Mouse (Mus musculus) T-helper 17 cell (primary cell): ENCODE data around the gene Cib4.

Experiments used
- in situ Hi-C, 2 experiments: fragments of 300-600 bp; cut with MboI, MseI; formaldehyde crosslinking; loops; 1 replicate in 1 of 2; 2 replicates in 1 of 2; pipeline ENCODE4 v1.15.1; 2025; ENCODE audit warnings: high pct_unique_total_duplicates in 2 of 2

Gene Cib4

GRCm38 (mm10) chr5:30571820-30572219, 26.2 kb upstream of the Cib4 start:
- in situ Hi-C loops: no loop called here

DNA sequence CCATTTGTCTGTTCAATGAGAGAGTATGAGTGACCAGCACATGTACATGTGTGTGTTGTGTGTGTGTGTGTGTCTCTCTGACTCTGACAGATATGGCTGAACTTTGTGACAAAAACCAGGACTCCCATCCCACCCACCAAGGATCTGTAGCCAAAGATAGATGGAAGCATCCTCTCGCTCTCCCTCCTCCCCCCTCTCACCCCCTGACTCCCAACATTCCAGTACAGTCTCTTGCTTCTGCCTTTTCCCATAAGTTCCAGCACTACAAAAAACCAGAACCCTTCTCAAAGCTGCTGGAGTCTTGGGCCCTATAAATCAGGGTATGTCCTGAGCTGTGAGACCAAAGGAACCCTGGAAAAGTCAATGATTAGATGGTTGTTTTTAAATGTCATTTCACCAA, 22.8 kb upstream of the Cib4 start:
- in situ Hi-C loops: no loop called here

GRCm38 (mm10) chr5:30559986-30560493, 14.4 kb upstream of the Cib4 start:
- in situ Hi-C loops: loop anchor here in 1 of 2 experiments (10.0 kb wide), 1 partner anchor 1195 kb away; no protein-coding TSS in a partner anchor

DNA sequence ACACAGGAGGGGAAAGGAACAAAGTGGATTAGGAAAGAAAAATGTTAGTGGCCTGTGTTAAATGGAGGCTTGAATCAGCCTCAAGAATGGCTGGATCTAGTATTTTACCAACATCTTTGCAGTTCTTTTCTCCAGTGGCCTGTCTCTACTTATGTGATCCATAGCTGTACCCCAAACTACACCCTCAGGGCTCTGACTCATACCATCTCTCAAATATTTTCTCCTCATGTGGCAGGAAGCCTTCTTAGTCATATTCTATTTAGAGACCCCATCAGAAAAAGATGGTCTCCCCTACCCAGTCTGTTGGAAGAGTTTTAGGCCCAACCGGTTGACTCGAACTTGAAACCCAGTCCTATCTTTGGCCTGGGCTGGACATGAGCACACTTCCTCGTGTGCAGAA, 13.8 kb upstream of the Cib4 start:
- in situ Hi-C loops: loop anchor here in 1 of 2 experiments (10.0 kb wide), 1 partner anchor 1195 kb away; no protein-coding TSS in a partner anchor

- in situ Hi-C loops: loop anchor here in 1 of 2 experiments (10.0 kb wide), 1 partner anchor 1199 kb away; no protein-coding TSS in a partner anchor
Observed at GRCm38 (mm10) chr5:30556284-30556683, 10.6 kb upstream of the Cib4 start.

DNA sequence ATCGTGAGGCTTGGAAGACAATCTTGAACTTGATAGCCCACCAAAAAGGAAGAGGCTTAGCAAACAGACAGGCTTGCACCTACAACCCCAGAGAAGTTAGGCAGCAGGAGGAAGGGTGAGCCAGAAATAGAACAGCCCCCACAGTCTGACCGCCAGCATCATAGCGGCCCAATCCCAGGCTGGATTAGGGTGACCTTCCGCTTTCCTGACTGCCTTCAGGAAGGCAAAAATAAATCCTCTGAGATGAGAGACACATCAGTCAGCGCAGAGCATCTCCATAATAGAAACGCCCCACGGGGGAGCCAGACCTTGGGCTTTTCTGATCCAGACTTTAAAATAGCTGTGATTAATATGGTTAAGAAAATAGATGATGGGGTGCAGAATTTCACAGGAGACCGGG, 9.3 kb upstream of the Cib4 start:
- in situ Hi-C loops: loop anchor here in 1 of 2 experiments (10.0 kb wide), 1 partner anchor 1200 kb away; no protein-coding TSS in a partner anchor

- in situ Hi-C loops: loop anchor here in 1 of 2 experiments (10.0 kb wide), 1 partner anchor 1201 kb away; no protein-coding TSS in a partner anchor
Observed at GRCm38 (mm10) chr5:30553936-30554335, 8.3 kb upstream of the Cib4 start.

DNA sequence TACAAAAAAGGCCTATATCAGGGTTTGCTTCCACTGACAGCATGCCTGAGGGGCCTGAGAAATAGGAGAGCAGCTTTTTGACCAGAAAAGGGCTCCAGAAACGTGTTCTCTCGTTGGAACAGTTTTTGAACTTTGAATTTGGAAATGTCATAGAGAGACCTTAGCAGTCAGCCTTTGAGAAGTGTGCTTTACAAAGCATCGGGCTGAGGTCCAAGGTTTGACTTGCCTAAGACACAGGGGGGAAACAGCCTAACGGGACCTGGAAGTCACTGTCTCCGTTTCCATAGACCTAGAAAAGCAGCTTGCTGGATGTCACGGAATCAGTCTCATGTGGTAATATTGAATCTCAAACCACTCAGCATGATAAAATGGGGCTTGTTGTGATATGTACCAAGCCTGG, 6.4 kb upstream of the Cib4 start:
- in situ Hi-C loops: loop anchor here in 1 of 2 experiments (10.0 kb wide), 1 partner anchor 1203 kb away; no protein-coding TSS in a partner anchor

DNA sequence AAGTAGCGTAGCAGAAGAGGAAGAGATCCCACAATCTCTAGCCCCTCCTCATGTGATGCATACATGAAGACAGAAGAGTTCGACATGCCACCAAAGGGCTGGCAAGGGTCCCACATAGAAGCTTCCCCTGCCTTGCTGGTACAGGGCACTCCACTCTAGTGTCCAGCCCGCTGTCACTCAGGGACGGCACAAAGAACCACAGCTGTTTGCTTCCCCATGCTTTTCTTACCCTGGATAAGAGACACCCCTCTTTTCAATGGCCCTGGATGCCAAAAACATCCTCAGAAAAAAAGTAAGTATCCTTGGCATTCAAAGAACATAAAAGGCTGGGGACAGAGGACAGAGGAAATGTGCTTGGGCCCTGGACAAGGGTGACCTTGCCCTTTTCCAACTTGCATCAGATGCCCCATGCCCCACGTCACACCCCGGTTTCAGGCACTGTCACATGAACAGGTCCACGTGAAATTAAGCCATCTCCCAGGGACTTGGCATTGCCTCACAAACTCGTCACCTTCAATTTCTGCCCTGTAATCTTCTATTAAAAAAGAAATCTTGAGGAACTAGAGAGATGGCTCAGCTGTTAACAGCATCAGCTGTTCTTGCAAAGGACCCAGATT, 5.5 kb upstream of the Cib4 start:
- in situ Hi-C loops: loop anchor here in 1 of 2 experiments (10.0 kb wide), 1 partner anchor 1204 kb away; no protein-coding TSS in a partner anchor

DNA sequence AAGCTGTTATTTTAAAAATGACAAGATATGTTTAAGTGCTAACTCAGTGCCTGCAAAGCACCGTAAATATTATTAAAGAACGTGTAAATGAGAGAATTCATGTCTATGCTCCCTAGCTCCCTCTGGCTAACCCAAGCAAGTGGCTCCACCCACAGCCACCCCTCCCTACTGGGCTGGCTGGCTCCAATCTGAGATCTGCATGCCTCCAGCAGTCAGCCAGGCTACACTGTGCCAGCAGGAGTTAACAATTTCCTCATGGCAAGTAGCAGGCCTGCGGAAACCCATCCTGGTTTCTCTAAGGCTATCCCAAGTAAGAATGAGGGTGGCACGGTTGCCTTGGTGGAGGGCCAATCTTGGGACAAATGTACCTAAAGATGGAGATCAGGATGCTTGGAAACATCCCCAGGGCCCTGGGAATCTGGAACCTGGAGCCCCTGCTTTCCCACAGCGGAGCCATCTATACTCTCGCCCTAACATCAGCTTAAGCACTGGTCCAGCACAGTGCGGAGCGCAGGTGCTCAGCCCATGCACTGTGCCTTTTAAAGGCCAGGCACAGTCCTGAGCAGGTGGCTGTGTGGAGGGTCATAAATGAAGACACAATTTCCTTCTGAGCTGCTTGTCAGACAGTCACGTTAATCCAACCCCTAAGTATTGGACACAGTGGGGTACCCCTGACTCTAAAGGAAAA, 4.8 kb upstream of the Cib4 start:
- in situ Hi-C loops: loop anchor here in 1 of 2 experiments (10.0 kb wide), 1 partner anchor 1204 kb away; no protein-coding TSS in a partner anchor

DNA sequence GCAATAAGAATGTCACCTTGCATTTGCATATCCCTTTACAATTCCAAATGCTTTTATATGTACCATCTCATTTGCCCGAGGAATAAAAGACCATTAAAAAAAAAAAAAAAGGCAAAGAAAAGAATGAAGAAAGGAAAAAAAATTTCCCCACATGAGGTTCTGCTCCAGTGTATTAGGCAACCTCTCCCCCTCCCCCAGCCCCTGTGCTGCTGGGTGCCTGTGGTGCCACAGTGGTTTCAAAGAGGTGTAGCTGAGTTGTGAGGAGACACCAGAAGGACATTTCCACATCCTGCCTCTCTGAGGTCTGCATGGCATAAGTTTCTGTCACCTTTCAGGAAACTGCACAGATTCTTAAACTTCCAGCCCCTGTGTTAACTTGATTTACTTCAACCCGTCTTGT, 3.0 kb upstream of the Cib4 start:
- in situ Hi-C loops: no loop called here

- in situ Hi-C loops: no loop called here
Observed at GRCm38 (mm10) chr5:30536051-30536570, 9.5 kb downstream of the Cib4 start.

DNA sequence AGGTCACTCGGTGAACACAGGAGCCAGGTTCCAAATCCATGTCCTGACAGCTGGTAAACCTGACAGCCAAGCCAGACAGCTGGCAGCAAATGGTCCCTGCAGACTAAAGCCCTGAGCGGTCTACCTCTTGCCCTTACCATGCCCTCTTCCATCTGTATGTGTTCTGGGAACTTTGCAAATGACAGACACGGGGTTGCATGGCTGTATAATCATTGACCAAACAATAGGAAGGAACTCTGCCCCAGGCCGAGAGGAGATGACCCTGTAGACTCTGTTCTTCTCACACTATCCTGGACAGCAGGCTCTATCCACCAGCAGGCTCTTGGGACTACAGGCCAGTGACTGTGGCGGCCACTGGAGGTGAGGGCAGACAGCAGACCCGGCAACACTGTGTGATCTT, 11.0 kb downstream of the Cib4 start:
- in situ Hi-C loops: no loop called here

DNA sequence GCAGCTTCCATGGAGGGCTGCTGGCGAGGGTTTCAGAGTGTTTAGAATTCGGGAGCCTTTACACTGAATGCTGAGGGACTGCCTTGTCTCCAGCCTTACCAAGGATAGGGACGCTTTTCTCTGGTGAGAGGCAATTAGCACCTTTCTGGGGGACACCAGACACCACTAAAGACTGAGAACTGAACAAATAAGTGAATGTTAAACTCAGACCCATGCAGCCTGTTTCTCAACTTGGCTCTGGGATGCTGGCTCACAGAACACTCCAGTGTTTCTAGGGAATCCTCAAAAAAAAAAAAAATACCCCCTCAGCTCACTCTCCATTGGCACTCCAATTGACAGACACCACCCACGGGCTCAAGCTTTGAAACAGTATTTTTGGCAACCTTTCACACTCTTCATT, 16.7 kb downstream of the Cib4 start:
- in situ Hi-C loops: no loop called here

DNA sequence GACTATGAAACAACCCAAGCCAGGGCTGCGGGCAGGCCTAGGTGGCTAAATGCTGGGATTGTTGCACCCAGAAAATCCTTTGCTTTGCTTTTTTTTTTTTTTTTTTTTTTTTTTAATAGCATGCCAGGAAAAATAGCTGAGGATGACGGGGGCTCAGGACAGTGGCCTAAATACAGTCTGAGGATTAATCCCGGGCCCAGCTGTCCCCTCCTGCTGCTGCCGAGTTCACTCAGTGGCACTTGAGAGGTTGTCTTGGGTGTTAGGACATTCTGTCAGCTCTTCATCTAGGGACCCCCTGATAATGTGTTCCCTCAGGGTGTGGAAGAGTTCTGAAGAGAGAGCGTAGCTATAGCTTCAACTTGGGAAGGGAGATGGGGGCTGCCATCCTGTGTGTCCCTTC, 18.5 kb downstream of the Cib4 start:
- in situ Hi-C loops: no loop called here

DNA sequence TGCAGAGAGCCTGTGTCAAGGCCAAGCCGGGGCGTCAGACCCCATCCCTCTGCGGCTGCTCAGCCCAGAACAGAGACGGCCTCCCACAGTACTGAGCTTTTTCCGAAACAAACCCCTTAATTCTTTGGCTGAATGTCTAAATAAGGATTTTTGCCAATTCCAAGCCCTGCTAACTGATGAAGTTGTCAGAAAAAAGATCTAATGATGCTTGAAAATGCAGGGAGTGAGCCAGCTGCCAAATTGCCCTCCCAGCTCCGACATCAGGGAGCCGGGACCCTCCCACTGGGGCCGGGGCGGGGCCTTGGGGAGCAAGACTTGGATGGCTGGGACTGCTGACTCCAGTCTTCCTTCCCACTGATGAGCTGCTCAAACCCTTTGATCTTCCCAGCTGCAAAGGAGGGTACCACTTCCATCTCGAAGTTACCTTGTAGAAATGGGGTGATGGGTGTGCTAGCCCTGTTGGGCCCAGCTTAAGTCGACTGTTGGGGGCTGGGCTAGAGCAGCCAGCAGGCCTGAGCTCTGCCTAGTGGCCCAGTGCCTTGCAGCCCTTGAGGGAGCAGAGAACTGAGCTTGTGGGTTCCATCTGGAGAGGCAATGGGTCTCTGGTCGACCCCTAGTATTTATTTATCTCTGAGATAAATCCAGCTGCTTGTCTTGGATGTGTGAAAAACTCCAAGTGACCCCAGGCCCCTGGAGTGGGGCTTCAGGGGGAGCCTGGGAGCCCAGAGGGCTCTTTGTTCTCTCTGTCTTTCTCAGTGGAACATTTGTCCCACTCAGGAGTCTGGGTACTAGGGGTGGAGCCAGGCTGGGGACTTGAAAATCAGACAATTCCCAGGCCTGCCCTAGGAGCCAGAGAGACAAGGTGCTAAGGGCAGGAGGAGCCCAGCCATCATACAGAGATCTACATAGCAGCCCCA, 19.5 kb downstream of the Cib4 start:
- in situ Hi-C loops: no loop called here

DNA sequence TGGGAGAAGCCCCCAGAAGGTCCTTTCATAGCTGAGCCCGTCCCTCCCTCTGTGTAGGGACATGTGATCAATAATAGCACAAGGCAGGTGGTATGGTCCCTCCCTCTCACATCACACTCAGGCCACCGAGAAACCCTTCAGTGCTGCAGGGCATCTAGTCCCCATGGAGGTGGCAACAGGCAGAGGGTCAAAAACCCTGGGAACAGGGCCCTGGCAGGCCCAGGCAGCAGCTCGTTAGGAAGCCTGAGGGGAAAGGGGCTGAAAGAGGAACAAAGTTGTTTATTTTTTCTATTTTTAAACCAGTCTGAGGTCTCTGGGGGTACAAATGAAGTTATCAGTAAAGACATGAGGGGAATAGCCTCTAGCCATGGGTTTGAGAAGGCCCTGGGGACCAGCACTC, 21.4 kb downstream of the Cib4 start:
- in situ Hi-C loops: no loop called here

DNA sequence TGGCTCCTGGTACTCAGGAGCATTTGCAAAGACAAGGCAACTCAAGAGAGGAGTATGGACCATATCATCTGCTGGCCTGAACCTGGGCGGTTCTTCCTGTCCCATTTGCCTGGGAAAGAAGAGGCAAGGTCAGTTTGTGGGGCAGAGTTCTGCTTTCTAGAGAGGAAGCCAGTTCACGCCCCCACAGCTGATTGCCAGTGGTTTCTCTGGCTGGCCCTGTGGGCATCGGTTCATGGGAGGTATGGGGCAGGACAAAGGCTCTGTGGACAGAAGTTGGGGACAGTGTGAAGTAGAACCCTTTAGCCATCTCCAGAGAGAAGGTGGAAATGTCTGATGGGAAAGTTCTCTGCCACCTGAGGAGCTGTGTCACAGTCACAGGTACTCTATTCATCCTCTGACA, 22.5 kb downstream of the Cib4 start:
- in situ Hi-C loops: no loop called here

DNA sequence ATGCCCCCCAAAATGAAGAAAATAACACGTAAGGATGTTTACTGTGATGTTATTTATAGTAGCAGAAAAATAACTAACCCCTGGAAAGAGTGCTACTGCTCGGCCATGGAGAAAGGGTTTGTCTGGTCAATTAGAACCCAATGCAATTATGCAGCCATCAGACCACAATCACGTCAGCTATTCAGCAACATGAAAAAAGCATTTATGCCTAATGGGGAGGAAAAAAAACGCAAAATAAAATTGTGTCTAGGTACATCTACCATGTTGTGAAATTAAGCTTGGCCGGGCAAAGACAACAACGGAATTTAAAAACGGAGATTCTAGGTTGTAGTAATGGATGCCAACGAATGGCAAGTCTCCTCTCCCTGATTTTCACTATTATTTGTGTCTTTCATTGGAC, 23.2 kb downstream of the Cib4 start:
- in situ Hi-C loops: no loop called here

GRCm38 (mm10) chr5:30520214-30520732, 25.4 kb downstream of the Cib4 start:
- in situ Hi-C loops: no loop called here

DNA sequence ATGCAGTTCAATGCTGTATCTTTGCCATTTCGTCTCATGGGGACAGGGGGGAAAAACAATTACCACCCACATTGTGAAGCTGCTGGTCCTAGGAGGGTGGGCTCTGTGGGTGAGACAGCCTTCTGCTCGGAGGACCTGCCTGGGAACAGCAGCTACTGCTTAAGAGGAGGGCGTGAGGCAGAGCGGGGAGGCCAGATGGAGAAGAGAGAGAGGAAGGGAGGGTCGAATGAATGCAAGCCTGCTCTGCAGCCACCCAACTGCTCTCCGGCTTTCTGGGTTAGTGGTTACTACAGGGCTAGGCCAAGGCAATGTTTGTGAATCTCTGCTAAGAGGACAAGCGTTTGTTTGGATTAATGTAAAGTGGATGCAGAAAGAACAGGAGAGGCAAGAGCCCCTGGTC, 26.1 kb downstream of the Cib4 start:
- in situ Hi-C loops: loop anchor here (5.0 kb wide), 2 partner anchors 118 to 163 kb away; no protein-coding TSS in a partner anchor
